Mouse (Mus musculus) embryo, embryonic 10.5 days (tissue): ENCODE measurements around the gene Tceal7.
A peak's percentile ranks its signal among the peaks of the same experiment; 100 is the strongest.
"Not testable (repeated sequence)": the region's sequence is repeated elsewhere in the genome, so short reads cannot be mapped to it uniquely, and the experiment has no call there.

ENCODE experiments used
- DNase-seq: peaks from one replicate; pipeline ENCODE4 v3.0.0-alpha.2; 2015; ENCODE audit warnings: low spot score

The Tceal7 gene

DNA sequence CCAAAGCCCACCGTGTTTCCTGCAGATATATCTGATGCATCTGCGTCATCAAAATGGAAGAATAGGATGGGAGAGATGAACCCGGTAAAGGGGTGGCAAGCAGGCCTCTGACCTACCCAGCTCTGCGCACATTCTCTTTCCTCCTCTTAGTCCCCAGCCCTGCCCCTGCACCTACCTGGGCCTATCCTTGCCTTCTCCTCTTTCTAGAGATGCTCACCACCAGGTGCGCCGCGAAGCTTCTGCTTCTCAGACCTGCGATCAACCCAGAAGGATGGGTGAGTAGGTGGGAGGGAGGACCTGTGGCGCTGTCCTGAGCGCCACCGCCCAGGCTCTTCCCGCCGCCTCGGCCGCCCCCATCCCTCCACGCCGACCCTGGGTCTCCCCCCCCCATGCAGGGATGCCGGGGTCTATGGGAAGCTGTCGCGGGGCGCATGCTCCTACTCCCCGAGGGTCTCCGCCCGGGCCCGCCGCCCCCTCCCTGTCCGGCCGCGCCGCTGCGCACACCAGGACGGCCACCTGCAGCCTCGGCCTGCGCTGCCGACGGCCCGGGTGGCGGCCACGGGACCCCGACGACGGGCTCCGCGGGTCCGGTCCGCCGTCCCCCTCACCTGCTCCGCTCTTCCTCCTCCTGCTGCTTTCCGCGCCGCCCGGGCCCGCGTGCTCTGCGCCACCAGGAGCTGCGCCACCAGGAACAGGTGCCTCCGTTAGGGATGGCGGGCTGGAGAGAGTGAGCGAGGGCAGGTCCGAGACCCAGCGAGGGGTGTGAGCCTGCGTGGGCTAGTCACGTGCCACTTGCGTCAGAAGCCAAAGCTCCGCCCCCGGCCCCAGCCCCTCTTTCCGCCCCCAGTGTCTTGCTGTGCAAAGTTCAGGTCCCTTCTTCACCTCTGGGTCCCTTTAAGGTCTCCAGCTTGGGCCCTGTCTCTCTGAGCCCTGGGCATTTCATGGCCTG is at the start of gene Tceal7, which contains the start of gene Bex1:
Tceal7 (plus strand) TSS at position 51 of the 949 bp plus-strand sequence.
Bex1 (minus strand) TSS at position 785 of the 949 bp plus-strand sequence.
- not testable (repeated sequence) for DNase-seq

DNA sequence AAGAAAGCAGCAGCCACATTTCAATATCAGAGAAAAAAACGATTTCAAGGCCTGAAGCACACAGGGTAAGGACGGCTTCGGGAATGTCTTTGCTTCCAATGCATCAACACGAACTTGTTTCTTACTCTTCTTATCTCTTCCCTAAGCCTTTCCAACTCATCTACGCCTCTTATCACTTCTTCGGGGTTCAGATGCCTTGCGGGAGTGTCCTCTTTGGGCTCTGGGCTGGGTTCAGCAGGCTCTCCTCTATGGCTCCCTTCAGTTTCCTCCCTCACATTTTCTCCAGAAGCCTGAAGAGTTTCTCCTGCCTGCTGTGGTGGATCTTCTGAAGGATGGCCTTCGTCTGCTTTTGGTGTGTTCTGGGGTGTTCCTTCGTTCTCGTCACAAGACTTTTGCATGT is 44.0 kb upstream of the Tceal7 start:
- DNase-seq, result no peak

DNA sequence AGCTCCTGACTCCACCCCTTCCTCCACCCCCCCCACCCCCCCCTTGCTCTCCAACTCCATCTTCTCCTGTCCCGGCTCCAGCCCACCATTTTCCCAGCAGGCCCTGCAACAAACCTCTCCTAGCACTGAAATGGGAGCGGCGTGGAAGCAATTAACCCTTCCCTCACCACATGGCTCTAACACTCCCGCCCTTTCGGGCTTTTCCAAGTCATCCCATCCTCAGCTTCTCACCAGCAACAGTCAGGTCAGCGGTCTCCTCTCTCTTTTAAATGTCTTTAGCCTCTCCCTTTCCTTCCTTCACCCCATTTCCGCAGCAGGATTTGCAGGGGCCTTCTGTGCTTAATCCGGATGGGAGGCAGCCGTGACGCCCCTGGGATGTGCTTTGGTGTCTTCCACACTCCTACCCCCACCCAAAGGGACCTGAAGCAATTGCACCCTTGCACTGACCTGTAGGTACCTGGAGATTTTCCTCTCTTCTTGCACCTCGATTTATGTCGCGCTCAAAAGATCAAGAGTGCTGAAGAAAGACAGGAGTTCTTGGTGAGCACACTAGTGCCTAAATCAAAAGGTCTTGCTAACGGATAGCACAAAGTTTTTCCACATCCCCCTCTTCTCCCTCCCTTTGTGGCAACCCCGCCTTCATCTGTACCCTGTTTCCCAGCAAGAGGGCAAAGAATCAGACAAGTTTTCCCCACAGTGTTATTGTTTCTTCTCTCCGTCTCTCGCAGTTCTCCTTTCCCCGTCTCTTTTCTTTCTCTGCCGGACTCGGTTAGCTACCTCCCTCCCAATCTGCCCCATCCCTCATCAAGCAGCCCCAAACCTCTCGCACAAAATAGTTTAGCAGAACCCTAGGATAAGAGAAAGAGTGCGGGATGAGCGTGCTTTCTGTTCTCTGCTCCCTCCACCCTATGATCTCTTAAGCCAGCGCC is 43.1 kb upstream of the Tceal7 start:
- DNase-seq, result peak; percentile 82

DNA sequence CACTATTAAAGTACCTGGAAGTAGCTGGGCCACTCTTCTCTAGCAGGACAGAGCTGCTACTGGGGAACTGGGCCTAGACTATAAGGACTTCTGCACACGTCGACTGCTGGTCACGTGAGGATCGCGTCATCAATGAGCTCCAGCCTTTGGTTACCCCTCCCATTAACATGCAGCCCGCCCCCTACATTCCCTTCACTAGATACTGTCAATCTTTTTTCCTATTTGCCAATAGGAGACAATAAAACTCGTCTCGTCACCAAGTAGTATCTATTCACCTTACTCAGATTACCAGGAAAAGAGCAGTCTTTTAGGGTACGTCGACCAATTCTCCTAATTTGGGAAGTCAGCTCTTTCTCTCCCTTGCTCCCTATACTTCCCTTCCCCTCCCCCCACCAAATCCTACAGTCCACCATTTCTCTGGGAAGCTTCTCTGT is 42.4 kb upstream of the Tceal7 start, which contains the start of gene Tceal8:
Tceal8 (minus strand) TSS at position 225 of the 434 bp plus-strand sequence.
- DNase-seq, result peak; percentile 92

DNA sequence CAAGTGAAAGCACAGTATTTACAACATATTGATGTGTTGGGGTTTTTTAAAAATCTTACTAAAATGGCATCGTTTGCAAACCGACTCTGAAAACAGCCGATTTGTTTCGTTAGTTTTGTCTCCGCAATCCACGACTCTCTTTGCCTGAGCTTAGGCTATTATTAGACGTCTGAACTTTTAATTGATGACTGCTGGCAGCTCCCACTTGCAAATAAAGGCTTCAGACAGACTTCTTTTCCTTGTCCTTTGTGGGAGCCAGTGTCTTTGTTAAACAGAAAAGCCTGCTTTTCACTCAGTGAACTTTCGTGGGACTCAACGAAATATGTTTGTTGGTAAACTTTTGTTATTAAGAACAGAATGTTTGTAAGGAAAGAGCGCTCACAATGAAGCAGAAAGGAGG is 41.8 kb upstream of the Tceal7 start:
- peak; percentile 54 for DNase-seq

DNA sequence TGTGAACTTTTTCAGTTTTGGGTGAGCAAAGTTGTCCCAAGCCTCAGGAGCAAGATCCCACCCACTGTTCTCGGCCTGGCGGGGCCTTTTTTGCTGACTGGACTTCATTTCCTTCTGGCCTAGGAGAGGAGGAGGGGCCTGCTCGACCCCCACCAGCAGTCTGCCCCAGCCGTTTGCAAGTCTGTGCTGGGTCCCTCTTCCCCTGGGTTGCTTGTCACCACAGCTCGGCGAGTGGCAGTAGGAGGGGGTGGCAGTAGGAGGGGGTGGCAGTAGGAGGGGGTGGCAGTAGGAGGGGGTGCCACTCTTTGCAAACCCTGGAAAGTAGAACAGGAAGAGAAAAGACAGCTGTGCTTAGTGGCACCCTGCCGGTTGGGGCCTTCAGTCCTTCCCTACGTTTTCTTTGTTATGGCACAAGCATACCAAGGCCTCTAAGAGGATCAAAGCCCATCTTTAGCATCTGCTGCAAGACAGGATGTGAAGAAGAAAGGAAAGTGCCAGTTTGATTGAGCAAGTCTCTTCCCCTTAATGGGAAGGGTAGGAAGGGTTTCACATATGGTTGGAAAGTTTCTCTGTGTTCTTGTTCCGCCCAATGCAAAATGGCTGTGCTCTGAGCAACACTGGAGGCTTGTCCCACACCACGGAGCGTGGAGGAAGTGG is 33.6 kb upstream of the Tceal7 start:
- peak; percentile 24 for DNase-seq

DNA sequence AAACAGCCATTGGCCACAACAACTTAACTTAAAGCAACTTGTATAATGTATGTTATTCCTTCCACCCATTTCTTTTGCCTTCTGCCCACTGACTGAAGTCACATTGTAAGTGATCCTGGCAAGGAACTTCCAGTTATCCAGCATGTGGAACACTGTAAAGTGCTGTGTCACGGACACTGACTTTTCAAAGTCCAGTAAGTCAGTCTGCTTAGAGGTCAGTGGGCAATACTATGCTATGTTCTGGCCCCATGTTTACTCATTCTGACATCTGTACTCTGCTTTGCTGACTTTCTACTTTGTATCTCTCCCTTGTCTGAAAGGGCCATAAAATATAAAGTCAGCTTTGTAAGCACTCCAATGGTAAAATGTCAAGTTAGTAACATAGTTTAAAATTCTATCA is 31.5 kb upstream of the Tceal7 start:
- no peak for DNase-seq

DNA sequence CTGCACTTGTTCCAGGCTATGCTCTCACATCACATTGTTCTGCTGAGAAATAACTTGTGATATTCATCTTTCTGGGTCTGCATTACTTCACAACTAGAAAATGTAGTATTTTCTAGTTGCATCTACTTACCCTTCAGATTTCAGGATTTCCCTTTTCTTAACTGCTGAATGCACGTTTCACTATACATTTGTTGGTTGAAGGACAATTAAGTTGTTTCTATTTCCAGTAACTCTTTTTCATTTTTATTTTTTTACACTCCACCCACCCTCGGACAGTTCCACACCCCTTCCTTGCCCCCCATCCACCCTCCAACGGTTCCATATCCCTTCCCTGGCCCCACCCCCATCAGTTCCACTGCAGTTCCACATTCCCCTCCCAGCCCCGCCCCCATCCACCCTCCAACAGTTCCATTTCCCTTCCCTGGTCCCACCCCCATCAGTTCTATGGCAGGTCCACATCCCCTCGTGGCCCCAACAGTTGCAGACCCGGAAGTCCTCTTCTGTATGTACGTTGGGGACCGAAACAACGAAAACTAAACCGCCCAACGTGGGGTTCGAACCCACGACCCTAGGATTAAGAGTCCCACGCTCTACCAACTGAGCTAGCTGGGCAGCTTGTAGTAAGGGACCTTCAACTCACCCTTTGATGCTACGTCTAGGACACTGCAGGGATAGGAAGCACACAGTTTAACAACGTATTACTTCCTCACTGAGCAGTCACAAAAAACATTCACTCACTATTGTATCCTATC is 19.2 kb upstream of the Tceal7 start:
- no peak for DNase-seq

DNA sequence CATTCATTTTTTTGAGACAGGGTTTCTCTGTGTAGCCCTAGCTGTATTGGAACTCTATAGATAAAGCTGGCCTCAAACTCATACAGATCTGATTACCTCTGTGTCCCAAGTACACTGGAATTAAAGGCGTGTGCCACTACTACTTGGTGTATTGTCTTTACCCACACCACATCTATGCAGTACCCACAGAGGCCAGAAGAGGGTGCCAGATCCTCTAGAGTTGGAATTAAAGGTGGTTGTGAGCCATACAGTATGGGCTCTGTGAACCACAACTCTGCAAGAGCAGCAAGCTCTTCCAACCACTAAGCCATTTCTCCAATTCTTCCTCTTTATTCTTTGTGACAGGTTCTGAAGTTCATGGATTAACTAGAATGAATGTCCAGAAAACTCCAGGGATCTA is 17.7 kb upstream of the Tceal7 start:
- DNase-seq, result peak; percentile 58

DNA sequence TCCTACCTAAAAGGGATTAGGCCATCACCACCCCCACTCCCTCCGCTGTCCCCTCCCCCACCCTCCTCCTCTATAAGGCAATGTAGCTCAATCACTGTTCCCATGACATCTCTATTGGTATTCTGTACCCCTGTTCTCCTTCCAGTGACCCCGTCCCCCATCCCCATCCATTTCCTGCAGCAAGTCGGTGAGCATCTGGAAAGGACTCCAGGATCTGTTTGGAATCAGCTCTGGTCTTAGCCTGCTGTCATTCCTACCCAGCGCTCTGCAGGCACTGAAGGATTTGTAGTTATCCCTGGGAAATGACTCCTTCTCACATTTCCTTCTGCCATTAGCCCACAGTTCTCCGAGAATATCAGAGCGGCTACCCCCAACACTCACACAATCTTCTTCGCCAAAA is 11.3 kb upstream of the Tceal7 start:
- DNase-seq, result peak; percentile 18

DNA sequence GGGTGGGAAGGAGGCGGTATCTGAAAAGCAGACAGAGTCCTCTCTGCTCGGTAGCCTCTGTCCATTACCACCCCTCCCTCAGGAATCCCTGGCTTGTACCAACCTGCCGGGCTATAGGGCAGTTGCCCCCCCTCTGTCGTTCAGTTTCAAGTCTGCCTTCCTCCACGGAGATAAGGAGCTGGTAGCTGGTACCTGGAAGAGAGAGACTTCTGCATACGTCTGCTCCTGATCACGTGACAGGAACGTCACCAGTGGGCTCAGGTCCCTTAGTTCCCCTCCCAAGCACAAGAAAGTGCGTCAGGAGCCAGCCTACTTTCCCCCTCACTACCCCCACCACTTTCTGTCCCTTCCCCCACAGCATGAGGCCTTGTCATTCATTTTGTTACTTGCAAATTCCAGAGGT is 10.9 kb upstream of the Tceal7 start, which contains the start of gene Tceal5:
Tceal5 (minus strand) TSS at position 213 of the 403 bp plus-strand sequence.
- peak; percentile 55 for DNase-seq

DNA sequence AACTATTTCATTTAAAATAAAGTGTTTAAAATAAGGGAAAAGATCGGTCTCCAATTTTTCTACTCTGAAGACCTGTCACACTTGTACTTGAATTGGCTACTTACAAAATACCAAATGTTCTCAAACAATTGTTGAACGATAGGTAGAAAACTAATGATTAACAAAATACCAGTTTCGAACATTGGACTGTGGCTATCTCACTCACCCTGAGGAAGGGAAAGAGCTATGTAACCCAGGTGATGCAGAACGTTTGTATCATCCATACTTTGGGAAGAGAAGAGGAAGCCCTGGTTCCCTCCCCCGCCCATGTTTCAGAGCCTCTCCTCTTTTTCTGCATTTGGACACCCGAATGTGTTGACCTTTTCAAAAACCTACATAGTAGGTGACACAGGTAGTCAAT is 10.2 kb upstream of the Tceal7 start:
- no peak for DNase-seq

DNA sequence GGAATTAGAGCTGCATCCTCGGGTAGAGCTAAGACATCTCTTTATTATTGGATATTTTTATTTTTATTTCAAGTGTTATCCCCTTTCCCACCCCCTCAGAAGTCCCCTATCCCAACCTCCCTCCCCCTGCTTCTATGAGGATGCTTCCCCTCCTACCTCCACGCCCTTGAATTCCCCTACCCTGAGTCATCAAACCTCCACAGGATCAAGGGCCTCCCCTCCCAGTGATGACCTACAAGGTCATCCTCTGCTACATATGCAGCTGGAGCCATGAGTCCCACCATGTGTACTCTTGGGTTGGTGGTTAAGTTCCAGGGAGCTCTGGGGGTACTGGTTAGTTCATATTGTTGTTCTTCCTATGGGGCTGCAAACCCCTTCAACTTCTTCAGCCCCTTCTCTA is 1.2 kb upstream of the Tceal7 start:
- no peak for DNase-seq

DNA sequence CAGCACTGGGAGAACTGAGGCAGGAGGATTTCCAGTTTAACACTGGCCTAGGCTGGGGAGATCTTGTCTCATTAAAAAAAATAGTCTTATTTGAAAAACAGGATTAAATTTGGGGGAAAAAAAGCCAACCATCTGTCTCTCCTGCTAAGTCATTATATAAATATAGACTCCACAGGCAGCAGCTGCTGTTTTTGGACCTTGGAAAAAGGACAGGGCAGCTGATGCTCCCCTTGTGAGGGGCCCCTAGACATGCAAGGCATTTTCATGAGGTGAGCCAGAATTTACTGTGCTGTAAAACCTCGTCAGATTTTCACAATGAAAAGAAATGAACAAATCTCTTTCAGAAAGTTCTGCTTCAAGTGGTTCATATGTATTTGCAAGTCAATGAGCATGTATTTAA is 1.7 kb downstream of the Tceal7 start:
- DNase-seq, result no peak

DNA sequence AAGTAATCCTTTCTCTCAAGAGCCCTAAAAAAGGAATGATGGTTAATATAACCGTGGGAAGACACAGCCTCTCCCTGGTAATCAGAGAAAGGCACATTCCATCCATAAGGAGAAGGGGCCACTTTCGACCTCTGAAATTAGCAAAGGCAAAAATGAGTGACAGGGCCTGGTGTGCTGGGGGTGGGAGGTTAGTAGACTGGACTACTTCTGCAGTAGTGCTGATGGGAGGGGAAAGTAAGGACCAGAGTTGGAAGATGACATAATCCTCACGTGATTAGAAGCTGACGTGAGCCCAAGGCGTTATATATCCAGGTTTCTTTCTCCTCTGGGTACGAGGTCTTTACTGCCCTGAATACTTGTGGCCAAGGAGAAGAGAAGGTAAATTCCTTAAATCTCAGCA is 9.1 kb downstream of the Tceal7 start:
- no peak for DNase-seq

DNA sequence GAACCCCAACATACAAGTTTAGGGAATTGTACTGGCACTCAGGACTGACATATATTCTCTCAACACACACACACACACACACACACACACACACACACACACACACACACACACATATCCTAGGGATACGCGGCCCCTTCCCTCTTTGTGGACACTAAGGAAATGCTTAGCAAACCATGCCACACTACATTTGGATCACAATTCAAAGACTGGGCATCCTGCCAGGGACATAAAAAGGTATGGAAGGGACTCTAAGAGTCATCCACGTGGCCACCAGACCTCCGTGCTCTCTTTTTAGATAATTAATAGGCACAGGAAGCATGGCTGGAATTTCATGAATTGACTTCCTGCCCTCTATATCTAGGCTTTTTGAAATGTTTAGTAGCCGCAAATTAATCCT is 13.2 kb downstream of the Tceal7 start:
- DNase-seq, result no peak

DNA sequence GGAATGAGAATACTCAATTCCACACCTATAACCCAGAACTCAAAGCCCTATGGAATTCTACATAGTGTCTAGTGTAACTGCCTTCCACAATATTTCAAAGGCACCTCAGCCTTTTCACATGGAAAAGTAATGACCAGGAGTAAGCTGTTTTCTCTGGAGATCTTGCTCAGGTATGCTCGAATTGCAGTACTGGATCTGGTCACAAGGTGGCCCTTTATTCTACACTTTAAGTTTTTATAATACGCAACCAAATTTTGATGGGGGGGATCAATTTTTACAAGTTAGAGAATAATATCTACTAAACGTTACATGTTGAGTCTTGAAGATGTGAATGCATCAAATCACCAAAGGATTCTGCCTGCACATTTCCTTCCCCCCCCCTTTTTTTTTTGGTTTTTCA is 23.5 kb downstream of the Tceal7 start:
- DNase-seq, result peak; percentile 33

DNA sequence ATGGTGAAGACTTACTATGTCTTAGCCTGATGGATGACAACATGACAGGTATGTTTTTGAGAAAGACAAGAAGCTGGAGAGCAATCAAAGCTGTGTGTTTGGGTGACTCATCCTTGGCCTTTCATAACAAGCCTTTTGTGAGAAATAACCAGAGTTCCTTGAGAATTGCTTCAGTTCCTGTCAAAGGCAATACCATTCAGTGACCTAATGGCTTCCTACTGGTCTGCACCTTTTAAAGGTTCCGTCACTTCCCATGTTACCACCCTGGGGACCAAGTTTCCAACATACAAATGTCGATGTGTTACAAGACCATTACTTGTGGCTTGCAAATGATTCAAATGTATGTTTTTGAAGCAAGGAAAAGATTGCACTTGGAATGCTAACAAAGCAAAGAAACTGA is 28.6 kb downstream of the Tceal7 start:
- DNase-seq, result no peak

DNA sequence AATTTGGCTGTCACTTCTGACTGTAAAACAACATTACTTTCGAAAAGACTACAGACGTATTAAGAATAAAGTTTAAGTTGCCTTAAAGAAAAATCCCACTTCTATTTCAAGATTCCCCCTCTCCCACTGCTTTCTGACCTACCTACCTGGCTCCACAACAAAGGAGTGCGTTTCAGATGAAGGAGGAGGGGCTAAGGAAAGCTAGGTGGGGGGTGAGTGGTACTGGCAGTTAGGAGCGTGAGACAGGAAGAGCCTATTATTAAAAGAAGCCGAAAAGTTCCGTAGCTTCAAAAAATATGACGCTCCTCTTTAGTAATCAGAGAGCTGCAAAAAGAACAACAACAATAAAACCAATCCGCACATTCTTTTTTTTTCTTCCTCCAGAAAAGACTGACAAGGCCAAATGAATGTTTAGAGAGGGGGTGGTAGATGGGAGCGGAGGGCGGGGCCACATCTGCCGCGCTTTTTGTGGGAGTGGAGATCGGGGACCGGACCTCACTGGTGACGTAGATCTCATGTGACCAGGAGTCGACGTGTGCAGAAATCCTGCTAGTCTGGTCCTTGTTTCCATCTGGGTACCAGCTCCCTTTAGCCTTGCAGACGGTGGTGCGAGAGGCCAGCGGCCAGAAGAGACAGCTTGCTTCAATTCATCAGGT is 30.1 kb downstream of the Tceal7 start, which contains the start of gene Tceal9:
Tceal9 (plus strand) TSS at position 506 of the 656 bp plus-strand sequence.
- DNase-seq, result peak; percentile 88

DNA sequence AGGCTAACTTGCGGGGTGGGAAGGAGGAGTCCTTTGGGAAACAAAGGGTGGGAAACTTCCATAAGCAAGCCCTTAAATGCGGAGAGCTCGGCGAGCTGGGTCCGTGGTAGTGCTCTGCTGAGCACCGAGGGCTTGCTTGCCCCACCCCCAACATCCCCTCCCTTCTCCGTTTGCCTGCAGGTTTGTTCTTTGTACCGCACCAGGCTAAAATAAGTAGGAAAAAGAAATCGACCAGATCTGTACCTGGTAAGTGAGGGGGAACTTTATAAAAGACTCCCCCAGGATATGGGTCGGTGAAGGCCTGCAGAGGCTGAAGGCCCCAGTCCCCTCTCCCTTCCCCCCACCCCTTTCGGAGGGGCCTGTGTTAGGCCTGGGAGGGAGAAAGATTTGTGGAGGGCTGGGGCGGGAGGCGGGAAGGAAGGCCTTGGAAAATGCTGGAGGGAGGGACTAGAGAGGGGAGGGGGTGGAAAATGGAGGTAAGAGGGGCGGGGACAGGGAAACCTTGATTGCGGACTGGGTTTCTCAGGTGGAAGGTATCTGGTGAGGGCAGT is 31.0 kb downstream of the Tceal7 start:
- peak; percentile 54 for DNase-seq
